Mouse (Mus musculus): ENCODE data around the gene Scg5. TPM values are rescaled to one million over a fixed set of nuclear protein-coding genes. Genes with fewer than 3 reads are reported as not detected.

Gene Scg5
- polyA plus RNA-seq (2014; fragmentation: Illumina TruSeq; extraction: RNeasy Lipid Tissue Mini Kit (QIAGEN cat#74804); ENCODE audit: low read depth, low replicate concordance), result not detected

GRCm38 (mm10) chr2:113828943-113829882, at the start of gene Scg5:
TSS of gene Scg5 (minus strand) at chr2:113829121.

GRCm38 (mm10) chr2:113848245-113849121, 19.6 kb upstream of the Scg5 start, which contains the start of gene Arhgap11a:
TSS of gene Arhgap11a (minus strand) at chr2:113848661.

GRCm38 (mm10) chr2:113758311-113759161, 70.4 kb downstream of the Scg5 start, which contains the start of gene Grem1:
TSS of gene Grem1 (minus strand) at chr2:113758646.

Other genes with a start within 250 kb of the Scg5 start
- gene Grem1, start 70.5 kb downstream of the Scg5 start, polyA plus RNA-seq (2014; fragmentation: Illumina TruSeq; extraction: RNeasy Lipid Tissue Mini Kit (QIAGEN cat#74804); ENCODE audit: low read depth, low replicate concordance), result 0.08 TPM
- 1.2 TPM for gene Arhgap11a, start 19.5 kb upstream of the Scg5 start, polyA plus RNA-seq (2014; fragmentation: Illumina TruSeq; extraction: RNeasy Lipid Tissue Mini Kit (QIAGEN cat#74804); ENCODE audit: low read depth, low replicate concordance)
- gene Gjd2, start 184.5 kb upstream of the Scg5 start, polyA plus RNA-seq (2014; fragmentation: Illumina TruSeq; extraction: RNeasy Lipid Tissue Mini Kit (QIAGEN cat#74804); ENCODE audit: low read depth, low replicate concordance), result not detected
- not detected for gene Actc1, start 224.4 kb upstream of the Scg5 start, polyA plus RNA-seq (2014; fragmentation: Illumina TruSeq; extraction: RNeasy Lipid Tissue Mini Kit (QIAGEN cat#74804); ENCODE audit: low read depth, low replicate concordance)